Mouse (Mus musculus) urinary bladder, postnatal 36 days (tissue): ENCODE measurements around the gene Ambra1.

Source experiments
- DNase-seq, 2 experiments: peaks; one replicate each; pipeline ENCODE4 v3.0.0; 2022; ENCODE audit warnings: low spot score in 2 of 2, mixed read lengths in 1 of 2

Gene Ambra1

GRCm38 (mm10) chr2:91735221-91735620, 5.3 kb downstream of the Ambra1 start:
- DNase-seq: no peak

GRCm38 (mm10) chr2:91739586-91739985, 9.7 kb downstream of the Ambra1 start:
- DNase-seq: no peak

GRCm38 (mm10) chr2:91744686-91745085, 14.8 kb downstream of the Ambra1 start:
- DNase-seq: no peak

GRCm38 (mm10) chr2:91749811-91750261, 19.9 kb downstream of the Ambra1 start:
- peak in 1 of 2 experiments; percentile 59 for DNase-seq

GRCm38 (mm10) chr2:91771921-91772705, 42.2 kb downstream of the Ambra1 start:
- no peak for DNase-seq

GRCm38 (mm10) chr2:91773309-91773708, 43.4 kb downstream of the Ambra1 start:
- DNase-seq: no peak

GRCm38 (mm10) chr2:91779166-91779565, 49.2 kb downstream of the Ambra1 start:
- DNase-seq: no peak

GRCm38 (mm10) chr2:91791621-91792020, 61.7 kb downstream of the Ambra1 start:
- no peak for DNase-seq

GRCm38 (mm10) chr2:91792346-91792745, 62.4 kb downstream of the Ambra1 start:
- DNase-seq: no peak

- no peak for DNase-seq
These were observed 64.5 kb downstream of the Ambra1 start for GRCm38 (mm10) chr2:91794466-91794865.

- no peak for DNase-seq
These were observed 65.2 kb downstream of the Ambra1 start for GRCm38 (mm10) chr2:91795091-91795490.

- no peak for DNase-seq
These were observed 81.5 kb downstream of the Ambra1 start for GRCm38 (mm10) chr2:91811433-91811832.

- DNase-seq: no peak
These were observed 86.8 kb downstream of the Ambra1 start for GRCm38 (mm10) chr2:91816741-91817140.

- DNase-seq: no peak
These were observed 102.3 kb downstream of the Ambra1 start for GRCm38 (mm10) chr2:91832227-91832626.

GRCm38 (mm10) chr2:91834272-91834671, 104.3 kb downstream of the Ambra1 start:
- DNase-seq: no peak

GRCm38 (mm10) chr2:91835031-91835430, 105.1 kb downstream of the Ambra1 start:
- DNase-seq: no peak

GRCm38 (mm10) chr2:91835631-91836030, 105.7 kb downstream of the Ambra1 start:
- DNase-seq: no peak

- DNase-seq: no peak
These were observed 114.2 kb downstream of the Ambra1 start for GRCm38 (mm10) chr2:91844085-91844484.

GRCm38 (mm10) chr2:91852446-91853191, 122.7 kb downstream of the Ambra1 start:
- no peak for DNase-seq

GRCm38 (mm10) chr2:91854575-91854974, 124.6 kb downstream of the Ambra1 start:
- no peak for DNase-seq

- DNase-seq: no peak
These were observed 127.0 kb downstream of the Ambra1 start for GRCm38 (mm10) chr2:91856958-91857357.

- no peak for DNase-seq
These were observed 129.5 kb downstream of the Ambra1 start for GRCm38 (mm10) chr2:91859423-91859822.

GRCm38 (mm10) chr2:91870754-91871153, 140.8 kb downstream of the Ambra1 start:
- DNase-seq: peak in 1 of 2 experiments; percentile 7
